Mouse (Mus musculus) intestine, postnatal 0 days (tissue): ENCODE data around the gene Igfals. TPM values are rescaled to one million over a fixed set of nuclear protein-coding genes. Genes with fewer than 3 reads are reported as not detected.

Experiments
- ATAC-seq: fragments of 200-750 bp; cut with Nextera tagmentation; 2 replicates; pipeline ENCODE4 v1.8.0; 2017; ENCODE audit warnings: mild to moderate bottlenecking, moderate TSS enrichment, moderate library complexity
- H3K27ac ChIP-seq: fragments of 300-500 bp; sonication (generic); 2 replicates; pipeline ENCODE4 v1.5.1; 2014; ENCODE audit warnings: mild to moderate bottlenecking, low read depth, low read length, moderate library complexity
- H3K27me3 ChIP-seq: fragments of 300-500 bp; sonication (generic); replicated peaks from 2 replicates; pipeline ENCODE4 v1.6.1; 2014; ENCODE audit warnings: low read length, mixed read lengths; ENCODE audit not compliant: control insufficient read depth, insufficient read depth
- H3K36me3 ChIP-seq: fragments of 300-500 bp; sonication (generic); 2 replicates; pipeline ENCODE4 v1.6.1; 2014; ENCODE audit warnings: mild to moderate bottlenecking, moderate library complexity; ENCODE audit not compliant: control insufficient read depth, insufficient read depth
- H3K4me1 ChIP-seq: fragments of 300-500 bp; sonication (generic); replicated peaks from 2 replicates; pipeline ENCODE4 v1.6.1; 2014; ENCODE audit warnings: antibody characterized with exemption, low read length, mixed read lengths; ENCODE audit not compliant: control insufficient read depth, insufficient read depth
- H3K4me2 ChIP-seq: fragments of 300-500 bp; sonication (generic); replicated peaks from 2 replicates; pipeline ENCODE4 v1.6.1; 2014; ENCODE audit warnings: low read depth, mild to moderate bottlenecking, moderate library complexity
- H3K4me3 ChIP-seq: fragments of 300-500 bp; sonication (generic); 2 replicates; pipeline ENCODE4 v1.5.1; 2014; ENCODE audit warnings: low read depth, low read length
- H3K9ac ChIP-seq: fragments of 300-500 bp; sonication (generic); 2 replicates; pipeline ENCODE4 v1.6.1; 2014; ENCODE audit warnings: mild to moderate bottlenecking, low read depth, low read length
- H3K9me3 ChIP-seq: fragments of 300-500 bp; sonication (generic); 2 replicates; pipeline ENCODE4 v1.6.1; 2016; ENCODE audit warnings: mixed run types; ENCODE audit not compliant: control insufficient read depth
- CTCF ChIP-seq: sonication (generic); IDR thresholded peaks from 2 replicates; pipeline ENCODE4 v1.5.1; 2016; ENCODE audit warnings: low read depth, mild to moderate bottlenecking, control low read depth, antibody characterized with exemption, moderate library complexity
- WGBS: fragments of 180-500 bp; shearing (Covaris S2); extraction: QIAGEN DNeasy Blood & Tissue Kit; methylation state at CpG from one replicate; pipeline ENCODE4 v1.1.7; 2014; 5-methylcytosine and 5-hydroxymethylcytosine counted together
- polyA plus RNA-seq: library from polyadenylated mRNA; unstranded; fragments of >200 nt; fragmentation: Nextera tagmentation; extraction: Ambion mirVana; gene quantifications from 2 replicates; pipeline ENCODE4 v1.2.1, GENCODE M21; 2015

Gene Igfals
- polyA plus RNA-seq, 1 experiment from 2014 or later = 17.2 TPM

GRCm38 (mm10) chr17:24894995-24895547 lies 29.3 kb downstream of the Igfals start, which contains the start of the genes Eme2 and Mrps34:
Gene Eme2 (minus strand): TSS chr17:24895087.
Gene Mrps34 (plus strand): TSS chr17:24895116.
- ATAC-seq = peak; percentile 65
- Histone ChIP-seq H3K36me3 (peaks cover 59% of the 10 kb centered on the region), H3K27ac (peak within 1 kb of the TSS; percentile 86), H3K9me3 (no peaks in the 10 kb centered on the region), H3K27me3 (no peaks in the 10 kb centered on the region), H3K4me3 (peak within 1 kb of the TSS; percentile 85), H3K4me1 (0 out of 2 replicates have a peak, but pooled peaks cover 7% of the 10 kb centered on the region), H3K4me2 (peak within 1 kb of the TSS; percentile 94), H3K9ac (peak within 1 kb of the TSS; percentile 88)
- WGBS = under 1% methylated on average over 62 of the region's 62 CpGs
- no peak for TF ChIP-seq CTCF

GRCm38 (mm10) chr17:24895571-24896240 lies 29.9 kb downstream of the Igfals start:
- H3K4me3 ChIP-seq = peak overlapping the region; percentile 85
- no peaks in the 10 kb centered on the region for H3K9me3 ChIP-seq
- 0 out of 2 replicates have a peak, but pooled peaks cover 7% of the 10 kb centered on the region for H3K4me1 ChIP-seq
- TF ChIP-seq CTCF = no peak
- H3K27ac ChIP-seq = peak overlapping the region; percentile 86
- no peaks in the 10 kb centered on the region for H3K27me3 ChIP-seq
- peak overlapping the region; percentile 94 for H3K4me2 ChIP-seq
- ATAC-seq = no peak
- H3K36me3 ChIP-seq = peaks cover 59% of the 10 kb centered on the region
- peak overlapping the region; percentile 88 for H3K9ac ChIP-seq
- WGBS = 9% methylated on average over 23 of the region's 23 CpGs

- peak; percentile 55 for TF ChIP-seq CTCF
- Histone ChIP-seq H3K4me1 (0 out of 2 replicates have a peak, but pooled peaks cover 7% of the 10 kb centered on the region), H3K9me3 (no peaks in the 10 kb centered on the region), H3K36me3 (peaks cover 59% of the 10 kb centered on the region), H3K9ac (peak within 1 kb of the TSS; percentile 88), H3K4me2 (peak within 1 kb of the TSS; percentile 94), H3K27me3 (no peaks in the 10 kb centered on the region), H3K27ac (peak within 1 kb of the TSS; percentile 86), H3K4me3 (peak within 1 kb of the TSS; percentile 85)
- ATAC-seq = peak; percentile 53
- WGBS = 2% methylated on average over 46 of the region's 50 CpGs
Observed at GRCm38 (mm10) chr17:24896241-24896992, 30.6 kb downstream of the Igfals start, which contains the start of gene Nme3. Gene Nme3 (plus strand): TSS chr17:24896500.

- Histone ChIP-seq H3K27ac (no peak overlapping the region), H3K4me1 (0 out of 2 replicates have a peak, but pooled peaks cover 7% of the 10 kb centered on the region), H3K9me3 (no peaks in the 10 kb centered on the region), H3K4me2 (peak overlapping the region; percentile 94), H3K27me3 (no peaks in the 10 kb centered on the region), H3K36me3 (peaks cover 60% of the 10 kb centered on the region), H3K4me3 (peak overlapping the region; percentile 85), H3K9ac (peak overlapping the region; percentile 88)
- no peak for TF ChIP-seq CTCF
- no peak for ATAC-seq
- 17% methylated on average over 11 of the region's 11 CpGs for WGBS
Observed at GRCm38 (mm10) chr17:24896993-24897269, 31.1 kb downstream of the Igfals start.

GRCm38 (mm10) chr17:24897600-24897999 lies 31.8 kb downstream of the Igfals start:
- H3K4me3 ChIP-seq = peak overlapping the region; percentile 85; the same call in 1 of the 2 replicates
- no peak for ATAC-seq
- 67% methylated on average over 4 of the region's 4 CpGs for WGBS
- peak overlapping the region; percentile 94 for H3K4me2 ChIP-seq
- no peaks in the 10 kb centered on the region for H3K9me3 ChIP-seq
- no peak overlapping the region for H3K27ac ChIP-seq
- 0 out of 2 replicates have a peak, but pooled peaks cover 7% of the 10 kb centered on the region for H3K4me1 ChIP-seq
- no peaks in the 10 kb centered on the region for H3K27me3 ChIP-seq
- peaks cover 60% of the 10 kb centered on the region for H3K36me3 ChIP-seq
- no peak for TF ChIP-seq CTCF
- H3K9ac ChIP-seq = no peak overlapping the region
